ENCODE assay signal across 14 mouse cellular contexts in the genomic region with DNA sequence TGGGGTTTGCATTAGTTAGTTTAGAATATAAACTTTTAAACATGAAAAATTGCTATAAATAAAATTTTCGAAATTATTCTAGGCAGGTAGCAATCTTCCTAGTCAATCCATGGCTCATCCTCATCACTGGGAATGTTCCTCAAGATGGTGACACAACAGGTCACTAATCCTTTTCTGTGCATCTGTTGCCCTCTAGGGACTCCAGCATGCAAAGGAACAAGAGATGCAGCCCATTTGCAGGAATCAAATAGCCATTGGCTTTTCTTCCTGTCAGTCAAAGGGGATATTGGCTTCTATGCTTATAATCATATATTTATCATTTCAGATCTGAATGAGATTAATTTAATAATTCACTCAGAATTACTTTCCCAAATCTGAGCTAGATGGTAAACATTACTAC.
DNase-seq lines count a peak whose midpoint lies in the region; ATAC-seq lines count a peak whose summit lies in the region.
"Had no signal": no experiment of that assay in that cellular context is flagged by ENCODE, and none has a peak within 500 bp of the region (broad histone marks: within the 10 kb centered on the region; RNA-seq: fewer than 3 reads in every experiment).

No protein-coding gene starts in this region.

- H3K4me2 ChIP-seq in hindbrain, embryonic 11.5 days (replicated peaks; ENCODE audit: low read depth, low read length) = no peak overlapping the region
- H3K4me2 ChIP-seq in hindbrain, embryonic 13.5 days = no peak overlapping the region
- H3K4me2 ChIP-seq in midbrain, embryonic 12.5 days (replicated peaks) = no peak overlapping the region
- no peak overlapping the region for H3K4me2 ChIP-seq in midbrain, embryonic 13.5 days (replicated peaks)
- H3K4me2 ChIP-seq: embryonic facial prominence, embryonic 12.5 days; limb, embryonic 13.5 days had no signal

- DNase-seq in hindbrain, embryonic 11.5 days (ENCODE audit: low spot score) = peak; percentile 35
- peak; percentile 71 for DNase-seq in embryo, embryonic 10 days (ENCODE audit: low spot score)
- no peak for DNase-seq in right cerebral cortex, postnatal 14 days
- DNase-seq: adrenal gland, postnatal 25 days; heart, postnatal 10 days; kidney, adult 2 months; kidney, postnatal 4 days; lung, adult 18-20 months had no signal

- ATAC-seq in hindbrain, embryonic 11.5 days (ENCODE audit: low FRiP score) = peak; percentile 51; the same call in 1 of the 2 replicates
- ATAC-seq in hindbrain, embryonic 13.5 days (ENCODE audit: low FRiP score) = no peak
- peak; percentile 50; the same call in 1 of the 2 replicates for ATAC-seq in midbrain, embryonic 12.5 days (ENCODE audit: low FRiP score, low read depth)
- ATAC-seq in midbrain, embryonic 13.5 days = no peak
- ATAC-seq in CD4-positive, CD25-positive, alpha-beta regulatory T cell, adult 4 months = no peak

- H3K27me3 ChIP-seq in hindbrain, embryonic 11.5 days (ENCODE audit: control insufficient read depth, insufficient read depth, low read length) = no peaks in the 10 kb centered on the region
- no peaks in the 10 kb centered on the region for H3K27me3 ChIP-seq in hindbrain, embryonic 13.5 days
- H3K27me3 ChIP-seq in midbrain, embryonic 12.5 days = 0 out of 2 replicates have a peak, but pooled peaks cover 2% of the 10 kb centered on the region
- 0 out of 2 replicates have a peak, but pooled peaks cover 3% of the 10 kb centered on the region for H3K27me3 ChIP-seq in midbrain, embryonic 13.5 days
- H3K27me3 ChIP-seq: embryonic facial prominence, embryonic 12.5 days; limb, embryonic 13.5 days had no signal

- H3K9me3 ChIP-seq in hindbrain, embryonic 11.5 days (ENCODE audit: control insufficient read depth, low read length) = no peaks in the 10 kb centered on the region
- H3K9me3 ChIP-seq in hindbrain, embryonic 13.5 days = no peaks in the 10 kb centered on the region
- H3K9me3 ChIP-seq in midbrain, embryonic 12.5 days = no peaks in the 10 kb centered on the region
- H3K9me3 ChIP-seq in midbrain, embryonic 13.5 days = no peaks in the 10 kb centered on the region
- H3K9me3 ChIP-seq: embryonic facial prominence, embryonic 12.5 days; limb, embryonic 13.5 days had no signal

- 0 out of 2 replicates have a peak, but pooled peaks cover 2% of the 10 kb centered on the region for H3K4me1 ChIP-seq in hindbrain, embryonic 11.5 days (replicated peaks; ENCODE audit: control insufficient read depth, insufficient read depth, low read length)
- 0 out of 2 replicates have a peak, but pooled peaks cover 4% of the 10 kb centered on the region for H3K4me1 ChIP-seq in hindbrain, embryonic 13.5 days (replicated peaks)
- H3K4me1 ChIP-seq in midbrain, embryonic 12.5 days = peaks cover 14% of the 10 kb centered on the region
- peaks cover 6% of the 10 kb centered on the region; the same call in 1 of the 2 replicates for H3K4me1 ChIP-seq in midbrain, embryonic 13.5 days (replicated peaks)
- H3K4me1 ChIP-seq: embryonic facial prominence, embryonic 12.5 days; limb, embryonic 13.5 days had no signal

- H3K36me3 ChIP-seq in hindbrain, embryonic 11.5 days (ENCODE audit: control insufficient read depth, insufficient read depth, low read length) = no peaks in the 10 kb centered on the region
- no peaks in the 10 kb centered on the region for H3K36me3 ChIP-seq in hindbrain, embryonic 13.5 days
- no peaks in the 10 kb centered on the region for H3K36me3 ChIP-seq in midbrain, embryonic 12.5 days
- H3K36me3 ChIP-seq in midbrain, embryonic 13.5 days = no peaks in the 10 kb centered on the region
- H3K36me3 ChIP-seq: embryonic facial prominence, embryonic 12.5 days; limb, embryonic 13.5 days had no signal

- 22% methylated on average over 1 of the region's 1 CpGs for WGBS in hindbrain, embryonic 11.5 days
- 13% methylated on average over 1 of the region's 1 CpGs for WGBS in hindbrain, embryonic 13.5 days
- WGBS in midbrain, embryonic 12.5 days = 22% methylated on average over 1 of the region's 1 CpGs
- 27% methylated on average over 1 of the region's 1 CpGs for WGBS in midbrain, embryonic 13.5 days

- no peak overlapping the region for H3K9ac ChIP-seq in hindbrain, embryonic 11.5 days (ENCODE audit: low read depth, low read length)
- H3K9ac ChIP-seq in hindbrain, embryonic 13.5 days = no peak overlapping the region
- no peak overlapping the region for H3K9ac ChIP-seq in midbrain, embryonic 12.5 days (replicated peaks)
- no peak overlapping the region for H3K9ac ChIP-seq in midbrain, embryonic 13.5 days (replicated peaks)
- H3K9ac ChIP-seq: embryonic facial prominence, embryonic 12.5 days; limb, embryonic 13.5 days had no signal

- no peak overlapping the region for H3K4me3 ChIP-seq in hindbrain, embryonic 11.5 days (ENCODE audit: low read depth, low read length)
- H3K4me3 ChIP-seq in hindbrain, embryonic 13.5 days = no peak overlapping the region
- H3K4me3 ChIP-seq in midbrain, embryonic 12.5 days = no peak overlapping the region
- no peak overlapping the region for H3K4me3 ChIP-seq in midbrain, embryonic 13.5 days (replicated peaks)
- H3K4me3 ChIP-seq: embryonic facial prominence, embryonic 12.5 days; limb, embryonic 13.5 days had no signal

- H3K27ac ChIP-seq in hindbrain, embryonic 11.5 days (ENCODE audit: low read depth, low read length) = no peak overlapping the region
- no peak overlapping the region for H3K27ac ChIP-seq in hindbrain, embryonic 13.5 days
- H3K27ac ChIP-seq in midbrain, embryonic 12.5 days (replicated peaks) = no peak overlapping the region
- H3K27ac ChIP-seq in midbrain, embryonic 13.5 days = no peak overlapping the region
- H3K27ac ChIP-seq: embryonic facial prominence, embryonic 12.5 days; limb, embryonic 13.5 days had no signal

Comparison
In these comparisons a context has a peak if more than half of its experiments do, and no peak if none do; other contexts are left out.
1. ATAC-seq: peak in hindbrain, embryonic 11.5 days (single experiment) and midbrain, embryonic 12.5 days (single experiment); none in hindbrain, embryonic 13.5 days (single experiment), midbrain, embryonic 13.5 days (single experiment) and CD4-positive, CD25-positive, alpha-beta regulatory T cell, adult 4 months (single experiment).